Mouse (Mus musculus) liver, embryonic 14.5 days (tissue): ENCODE measurements around the gene Scyl1. TPM values are rescaled to one million over a fixed set of nuclear protein-coding genes. Genes with fewer than 3 reads are reported as not detected.

Source experiments
- ATAC-seq: fragments of 200-750 bp; cut with Nextera tagmentation; 2 replicates; pipeline ENCODE4 v1.8.0; 2017; ENCODE audit warnings: moderate number of reproducible peaks, mild to moderate bottlenecking, moderate library complexity; ENCODE audit not compliant: insufficient read depth
- DNase-seq, 3 experiments: peaks; one replicate each; pipeline ENCODE4 v3.0.0-alpha.2; 2012 to 2013; ENCODE audit warnings: low read depth in 3 of 3, low spot score in 3 of 3
- H3K27ac ChIP-seq: fragments of 300-500 bp; sonication (generic); 2 replicates; pipeline ENCODE4 v1.5.1; 2014; ENCODE audit warnings: moderate library complexity, mild to moderate bottlenecking, control low read depth, inconsistent platforms
- H3K27me3 ChIP-seq: fragments of 300-500 bp; sonication (generic); 2 replicates; pipeline ENCODE4 v1.6.1; 2014; ENCODE audit warnings: mild to moderate bottlenecking, low read length, moderate library complexity; ENCODE audit not compliant: control insufficient read depth, insufficient read depth
- H3K36me3 ChIP-seq: fragments of 300-500 bp; sonication (generic); replicated peaks from 2 replicates; pipeline ENCODE4 v1.6.1; 2014; ENCODE audit warnings: low read depth; ENCODE audit not compliant: control insufficient read depth, insufficient read depth
- H3K4me1 ChIP-seq, 2 experiments: fragments of 200-500 bp in 1 of 2; fragments of 300-500 bp in 1 of 2; sonication (generic) in 1 of 2; replicated peaks; 2 replicates each; pipeline ENCODE4 v1.6.1; 2012 to 2014; ENCODE audit warnings: antibody characterized with exemption in 1 of 2, inconsistent platforms in 1 of 2, low read length in 1 of 2; ENCODE audit not compliant: control insufficient read depth in 2 of 2, insufficient read depth in 2 of 2
- H3K4me2 ChIP-seq: fragments of 300-500 bp; sonication (generic); 2 replicates; pipeline ENCODE4 v1.6.1; 2014; ENCODE audit warnings: low read depth, mild to moderate bottlenecking, control low read depth, moderate library complexity
- H3K4me3 ChIP-seq, 2 experiments: fragments of 200-500 bp in 1 of 2; fragments of 300-500 bp in 1 of 2; sonication (generic) in 1 of 2; 2 replicates each; pipeline ENCODE4 v1.5.1; 2012 to 2014; ENCODE audit warnings: low read depth in 2 of 2, low read length in 2 of 2, mild to moderate bottlenecking in 2 of 2, control low read depth in 1 of 2, inconsistent platforms in 1 of 2, moderate library complexity in 1 of 2; ENCODE audit not compliant: insufficient read depth in 1 of 2
- H3K9ac ChIP-seq: fragments of 300-500 bp; sonication (generic); replicated peaks from 2 replicates; pipeline ENCODE4 v1.6.1; 2014; ENCODE audit warnings: mild to moderate bottlenecking, control low read depth, moderate library complexity
- H3K9me3 ChIP-seq: fragments of 300-500 bp; sonication (generic); 2 replicates; pipeline ENCODE4 v1.6.1; 2016; ENCODE audit warnings: low read length, mixed read lengths; ENCODE audit not compliant: control insufficient read depth
- CTCF ChIP-seq: IDR thresholded peaks from 2 replicates; pipeline ENCODE4 v1.5.1; 2016; ENCODE audit warnings: antibody characterized with exemption, low read depth, control low read depth
- EP300 ChIP-seq: IDR thresholded peaks from 2 replicates; pipeline ENCODE4 v1.6.1; 2016; ENCODE audit warnings: antibody characterized with exemption, low read depth
- WGBS: fragments of 180-500 bp; shearing (Covaris S2); extraction: QIAGEN DNeasy Blood & Tissue Kit; methylation state at CpG from one replicate; pipeline ENCODE4 v1.1.7; 2014; ENCODE audit not compliant: insufficient replicate concordance; 5-methylcytosine and 5-hydroxymethylcytosine counted together
- polyA plus RNA-seq, 2 experiments: library from polyadenylated mRNA; depleted of rRNA in 1 of 2; stranded (reverse) in 1 of 2; unstranded in 1 of 2; fragments of >200 nt; fragmentation: Nextera tagmentation in 1 of 2; extraction: Ambion mirVana in 1 of 2; gene quantifications; 2 replicates each; pipeline versions ENCODE4 v1.2.1 to v1.2.3; 2012 to 2014

Scyl1 gene
- polyA plus RNA-seq, 2 experiments = 15.8 to 27.1 TPM

GRCm38 (mm10) chr19:5725029-5725707 lies 46.1 kb downstream of the Scyl1 start:
- H3K27ac ChIP-seq = peak overlapping the region; percentile 98
- H3K4me3 ChIP-seq = peak overlapping the region; percentile 74 to 96
- DNase-seq = no peak
- TF ChIP-seq EP300 (no peak), CTCF (no peak)
- peak overlapping the region; percentile 96 for H3K9ac ChIP-seq
- peak overlapping the region; percentile 95 for H3K4me2 ChIP-seq
- H3K9me3 ChIP-seq = no peaks in the 10 kb centered on the region
- H3K4me1 ChIP-seq = peaks cover 30 to 49% of the 10 kb centered on the region in 2 experiments
- peaks cover 45% of the 10 kb centered on the region for H3K36me3 ChIP-seq
- H3K27me3 ChIP-seq = no peaks in the 10 kb centered on the region
- 11% methylated on average over 12 of the region's 12 CpGs for WGBS
- peak; percentile 9; the same call in 1 of the 2 replicates for ATAC-seq

- DNase-seq (peak; percentile 77 to 85 (median 78)), ATAC-seq (peak; percentile 58)
- Histone ChIP-seq H3K27me3 (no peaks in the 10 kb centered on the region), H3K4me3 (peak overlapping the region; percentile 74 to 96), H3K9me3 (no peaks in the 10 kb centered on the region), H3K36me3 (peaks cover 52% of the 10 kb centered on the region), H3K27ac (peak overlapping the region; percentile 98), H3K4me2 (peak overlapping the region; percentile 95), H3K4me1 (peaks cover 25 to 44% of the 10 kb centered on the region in 2 experiments), H3K9ac (peak overlapping the region; percentile 96)
- TF ChIP-seq CTCF (no peak), EP300 (0 out of 2 replicates have a peak, but pooled peaks have one; percentile 19)
- 11% methylated on average over 7 of the region's 7 CpGs for WGBS
Measured at GRCm38 (mm10) chr19:5724549-5724941, 46.7 kb downstream of the Scyl1 start.

GRCm38 (mm10) chr19:5723934-5724548 lies 47.2 kb downstream of the Scyl1 start:
- TF ChIP-seq EP300 (no peak), CTCF (no peak)
- H3K9ac ChIP-seq = peak overlapping the region; percentile 96
- no peak for DNase-seq
- H3K4me1 ChIP-seq = peaks cover 25 to 44% of the 10 kb centered on the region in 2 experiments
- peak overlapping the region; percentile 74 to 96 for H3K4me3 ChIP-seq
- 17% methylated on average over 4 of the region's 4 CpGs for WGBS
- no peaks in the 10 kb centered on the region for H3K27me3 ChIP-seq
- peak overlapping the region; percentile 95 for H3K4me2 ChIP-seq
- peaks cover 57% of the 10 kb centered on the region for H3K36me3 ChIP-seq
- no peak for ATAC-seq
- H3K27ac ChIP-seq = peak overlapping the region; percentile 98
- no peaks in the 10 kb centered on the region for H3K9me3 ChIP-seq

GRCm38 (mm10) chr19:5722848-5723425 lies 48.3 kb downstream of the Scyl1 start:
- Histone ChIP-seq H3K4me3 (peak overlapping the region; percentile 62 to 74), H3K4me1 (peaks cover 17 to 38% of the 10 kb centered on the region in 2 experiments), H3K9me3 (no peaks in the 10 kb centered on the region), H3K27ac (peak overlapping the region; percentile 98), H3K36me3 (peaks cover 68% of the 10 kb centered on the region), H3K4me2 (peak overlapping the region; percentile 95), H3K27me3 (no peaks in the 10 kb centered on the region), H3K9ac (peak overlapping the region; percentile 96)
- ATAC-seq (peak; percentile 69), DNase-seq (peak; percentile 75 to 79 (median 78))
- 36% methylated on average over 7 of the region's 7 CpGs for WGBS
- TF ChIP-seq CTCF (no peak), EP300 (peak; percentile 90)

- DNase-seq = no peak
- no peak for TF ChIP-seq EP300
- no peak for TF ChIP-seq CTCF
- 93% methylated on average over 6 of the region's 6 CpGs for WGBS
- H3K27ac ChIP-seq = no peak overlapping the region
- H3K9ac ChIP-seq = 0 out of 2 replicates have a peak overlapping the region, but pooled peaks have one; percentile 2
- no peaks in the 10 kb centered on the region for H3K9me3 ChIP-seq
- H3K4me2 ChIP-seq = 0 out of 2 replicates have a peak overlapping the region, but pooled peaks have one; percentile 95
- H3K36me3 ChIP-seq = peaks cover 84% of the 10 kb centered on the region
- peaks cover 17 to 31% of the 10 kb centered on the region in 2 experiments for H3K4me1 ChIP-seq
- no peaks in the 10 kb centered on the region for H3K27me3 ChIP-seq
- ATAC-seq = no peak
- no peak overlapping the region for H3K4me3 ChIP-seq
Measured at GRCm38 (mm10) chr19:5721233-5721632, 50.0 kb downstream of the Scyl1 start.
